Mouse (Mus musculus): ENCODE measurements around the gene Zdhhc4. TPM values are rescaled to one million over a fixed set of nuclear protein-coding genes. Genes with fewer than 3 reads are reported as not detected.
A peak's percentile ranks its signal among the peaks of the same experiment; 100 is the strongest.

Zdhhc4 gene
- polyA plus RNA-seq, 1 experiment from 2014 or later, result 66.5 TPM

DNA sequence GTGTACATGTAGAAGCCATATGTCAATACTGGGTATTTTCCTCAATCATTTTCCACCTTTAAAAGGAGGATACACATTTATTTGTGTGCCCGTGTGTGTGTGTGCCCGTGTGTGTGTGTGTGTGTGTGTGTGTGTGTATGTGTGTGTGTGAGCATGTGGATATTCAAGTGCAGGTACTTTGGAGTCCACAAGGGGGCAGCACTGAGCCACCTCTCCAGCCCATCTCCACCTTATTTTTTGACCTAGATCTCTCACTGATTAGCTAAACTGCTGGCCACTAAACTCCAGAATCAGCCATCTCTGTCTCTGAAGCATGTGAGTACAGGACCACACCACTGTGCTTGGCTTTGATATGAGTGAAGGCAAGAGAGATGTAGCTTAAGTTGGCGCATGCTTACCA lies 34.2 kb downstream of the Zdhhc4 start:
- Histone ChIP-seq H3K9me3 (no peaks in the 10 kb centered on the region), H3K36me3 (peaks cover 7% of the 10 kb centered on the region; the same call in 1 of the 2 replicates), H3K4me3 (replicated peaks) (no peak overlapping the region), H3K4me2 (no peak overlapping the region), H3K27ac (no peak overlapping the region), H3K9ac (no peak overlapping the region), H3K4me1 (0 out of 2 replicates have a peak, but pooled peaks cover 9% of the 10 kb centered on the region), H3K27me3 (replicated peaks) (peaks cover 37% of the 10 kb centered on the region)
- 90% methylated on average over 3 of the region's 3 CpGs for WGBS
- no peak for ATAC-seq (ENCODE audit: insufficient read depth, low FRiP score, low read depth)

DNA sequence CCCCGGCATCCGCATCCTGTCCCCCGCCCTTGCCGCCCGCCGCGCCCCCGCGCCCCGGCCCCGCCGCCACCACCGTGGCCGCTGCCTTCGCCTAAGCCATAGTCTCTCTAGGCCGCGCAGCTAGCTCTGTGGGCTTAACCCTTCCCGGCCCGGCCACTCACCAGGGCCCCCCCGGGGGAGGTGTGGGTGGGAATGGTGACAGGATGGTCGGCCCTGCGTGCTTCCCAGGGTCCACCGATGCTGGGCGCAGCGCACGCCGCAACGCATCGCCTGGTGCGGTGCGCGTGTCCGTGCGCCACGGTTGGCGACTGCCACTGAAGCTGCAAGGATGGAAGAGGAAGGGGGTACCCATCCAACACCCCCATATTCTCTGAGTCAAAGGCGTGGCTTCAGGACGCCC lies 35.7 kb downstream of the Zdhhc4 start, which contains the start of gene Zfp853:
Gene Zfp853, minus strand, starts transcription at position 220 of the 400 bp plus-strand sequence.
- Histone ChIP-seq H3K9ac (peak within 1 kb of the TSS; percentile 12; the same call in 1 of the 2 replicates), H3K36me3 (no peaks in the 10 kb centered on the region)
- WGBS, result 5% methylated on average over 26 of the region's 38 CpGs

DNA sequence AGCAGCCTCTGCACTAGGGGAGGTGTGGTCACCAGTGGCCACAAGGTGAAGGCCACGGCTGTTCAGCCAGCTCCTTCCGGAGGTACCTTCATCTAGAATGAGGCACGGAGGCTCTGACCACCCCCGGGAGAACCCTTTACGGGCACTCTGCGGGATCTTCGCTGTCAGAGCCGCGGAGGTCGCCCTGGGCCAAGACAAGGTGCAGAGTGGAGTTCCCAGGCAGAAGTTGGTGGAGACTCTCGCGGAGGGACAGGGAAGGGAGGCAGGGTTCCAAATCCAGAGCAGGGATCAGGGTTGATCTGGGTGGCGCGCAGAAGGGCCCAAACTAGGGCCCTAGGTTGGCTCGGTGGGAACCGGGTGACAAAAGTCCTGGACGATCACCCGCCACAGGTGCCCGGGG lies 36.2 kb downstream of the Zdhhc4 start:
- H3K4me1 ChIP-seq, result peaks cover 16% of the 10 kb centered on the region; the same call in 1 of the 2 replicates
- ATAC-seq (ENCODE audit: insufficient read depth, low FRiP score, low read depth), result no peak
- peak overlapping the region; percentile 12; the same call in 1 of the 2 replicates for H3K9ac ChIP-seq
- no peaks in the 10 kb centered on the region for H3K36me3 ChIP-seq
- no peak overlapping the region for H3K27ac ChIP-seq
- 2% methylated on average over 19 of the region's 19 CpGs for WGBS
- peak overlapping the region; percentile 91 for H3K4me2 ChIP-seq
- H3K9me3 ChIP-seq, result no peaks in the 10 kb centered on the region
- peaks cover 57% of the 10 kb centered on the region for H3K27me3 ChIP-seq (replicated peaks)
- H3K4me3 ChIP-seq (replicated peaks), result peak overlapping the region; percentile 47

More for the DNA sequence above, 35.7 kb downstream of the Zdhhc4 start, which contains the start of gene Zfp853:
- peaks cover 12% of the 10 kb centered on the region; the same call in 1 of the 2 replicates for H3K4me1 ChIP-seq
- H3K9me3 ChIP-seq, result no peaks in the 10 kb centered on the region
- H3K27ac ChIP-seq, result no peak within 1 kb of the TSS
- ATAC-seq (ENCODE audit: insufficient read depth, low FRiP score, low read depth), result no peak
- peaks cover 52% of the 10 kb centered on the region for H3K27me3 ChIP-seq (replicated peaks)
- peak within 1 kb of the TSS; percentile 47 for H3K4me3 ChIP-seq (replicated peaks)
- H3K4me2 ChIP-seq, result peak within 1 kb of the TSS; percentile 91

DNA sequence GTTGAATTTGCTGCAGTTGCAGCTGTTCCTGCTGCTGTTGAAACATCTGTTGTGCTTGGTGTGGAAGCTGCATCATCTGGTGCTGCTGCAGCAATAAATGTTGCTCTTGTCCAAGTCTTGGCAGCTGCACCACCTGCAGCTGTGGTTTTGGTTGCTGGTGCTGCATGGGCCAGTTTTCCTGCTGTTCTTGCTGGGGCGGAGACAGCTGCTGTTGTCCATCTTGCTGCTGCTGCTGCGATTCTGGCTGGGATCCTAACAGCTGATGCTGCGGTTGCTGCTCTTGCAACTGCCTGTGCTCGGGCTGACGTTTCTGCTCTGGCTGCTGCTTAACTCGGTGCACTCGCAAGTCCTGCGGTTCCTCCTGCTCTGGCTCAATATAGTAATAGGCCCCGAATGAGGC lies 39.8 kb downstream of the Zdhhc4 start:
- ATAC-seq (ENCODE audit: insufficient read depth, low FRiP score, low read depth), result no peak

DNA sequence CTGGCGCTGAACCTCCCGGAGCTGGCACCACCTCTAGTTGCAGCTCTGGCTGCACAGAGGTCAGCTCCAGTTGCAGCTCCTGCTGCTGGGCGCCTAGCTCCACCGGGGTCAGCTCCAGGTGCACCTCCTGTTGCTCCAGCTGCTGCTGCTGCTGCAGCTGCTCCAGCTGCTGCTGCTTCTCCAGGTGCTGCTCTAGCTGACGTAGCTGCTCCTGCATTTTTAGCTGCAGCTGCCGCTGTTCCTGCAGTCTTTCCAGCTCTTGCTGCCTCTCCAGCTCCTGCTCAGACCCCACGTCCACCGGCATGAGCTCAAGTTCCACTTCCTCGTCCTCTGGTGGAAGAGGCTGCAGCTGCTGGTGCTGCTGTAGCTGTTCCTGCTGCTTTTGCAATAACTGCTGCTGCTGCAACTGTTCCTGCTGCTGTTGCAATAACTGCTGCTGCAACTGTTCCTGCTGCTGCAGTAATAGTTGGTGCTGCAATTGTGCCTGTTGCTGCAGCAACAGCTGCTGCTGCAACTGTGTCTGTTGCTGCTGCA lies 40.6 kb downstream of the Zdhhc4 start:
- H3K36me3 ChIP-seq, result no peaks in the 10 kb centered on the region
- H3K27ac ChIP-seq, result no peak overlapping the region
- H3K9me3 ChIP-seq, result no peaks in the 10 kb centered on the region
- no peak overlapping the region for H3K9ac ChIP-seq
- 12% methylated on average over 9 of the region's 9 CpGs for WGBS
- H3K4me3 ChIP-seq (replicated peaks), result peak overlapping the region; percentile 29
- peak overlapping the region; percentile 59 for H3K4me2 ChIP-seq
- H3K4me1 ChIP-seq, result peaks cover 17% of the 10 kb centered on the region
- ATAC-seq (ENCODE audit: insufficient read depth, low FRiP score, low read depth), result no peak
- H3K27me3 ChIP-seq (replicated peaks), result peaks cover 57% of the 10 kb centered on the region

More for the DNA sequence above, 39.8 kb downstream of the Zdhhc4 start:
- no peaks in the 10 kb centered on the region for H3K36me3 ChIP-seq
- WGBS, result 75% methylated on average over 9 of the region's 9 CpGs
- peaks cover 66% of the 10 kb centered on the region for H3K27me3 ChIP-seq (replicated peaks)
- H3K4me1 ChIP-seq, result peaks cover 21% of the 10 kb centered on the region
- H3K4me2 ChIP-seq, result no peak overlapping the region
- no peak overlapping the region for H3K4me3 ChIP-seq (replicated peaks)
- H3K9ac ChIP-seq, result no peak overlapping the region
- H3K9me3 ChIP-seq, result no peaks in the 10 kb centered on the region
- no peak overlapping the region for H3K27ac ChIP-seq

DNA sequence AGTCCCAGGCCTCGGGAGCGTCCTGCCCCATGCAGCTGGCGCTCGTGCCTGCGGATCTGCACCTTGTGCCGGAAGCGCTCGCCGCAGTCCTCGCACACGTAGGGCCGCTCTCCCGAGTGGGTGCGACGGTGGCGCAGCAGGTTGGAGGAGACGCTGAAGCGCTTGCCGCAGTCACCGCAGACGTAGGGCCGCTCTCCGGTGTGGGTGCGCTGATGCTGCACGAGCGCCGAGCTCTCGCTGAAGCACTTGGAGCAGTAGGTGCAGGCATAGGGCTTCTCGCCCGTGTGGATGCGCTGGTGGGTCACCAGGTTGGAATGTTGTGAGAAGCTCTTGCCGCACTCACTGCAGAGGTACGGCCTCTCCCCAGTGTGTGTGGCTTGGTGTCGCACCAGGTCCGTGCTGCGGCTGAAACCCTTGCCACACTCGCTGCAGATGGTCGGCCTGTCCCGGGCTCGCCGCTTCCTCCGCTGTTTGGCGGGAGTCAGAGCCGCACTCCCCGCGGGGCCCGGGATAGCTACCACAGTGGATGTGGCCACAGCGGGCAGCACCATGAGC lies 41.2 kb downstream of the Zdhhc4 start:
- H3K9me3 ChIP-seq, result no peaks in the 10 kb centered on the region
- peak overlapping the region; percentile 29 for H3K4me3 ChIP-seq (replicated peaks)
- peak overlapping the region; percentile 59 for H3K4me2 ChIP-seq
- no peak overlapping the region for H3K9ac ChIP-seq
- H3K36me3 ChIP-seq, result no peaks in the 10 kb centered on the region
- H3K4me1 ChIP-seq, result peaks cover 12% of the 10 kb centered on the region
- no peak overlapping the region for H3K27ac ChIP-seq
- 6% methylated on average over 48 of the region's 48 CpGs for WGBS
- peaks cover 52% of the 10 kb centered on the region for H3K27me3 ChIP-seq (replicated peaks)
- ATAC-seq (ENCODE audit: insufficient read depth, low FRiP score, low read depth), result 0 out of 2 replicates have a peak, but pooled peaks have one; percentile 29

DNA sequence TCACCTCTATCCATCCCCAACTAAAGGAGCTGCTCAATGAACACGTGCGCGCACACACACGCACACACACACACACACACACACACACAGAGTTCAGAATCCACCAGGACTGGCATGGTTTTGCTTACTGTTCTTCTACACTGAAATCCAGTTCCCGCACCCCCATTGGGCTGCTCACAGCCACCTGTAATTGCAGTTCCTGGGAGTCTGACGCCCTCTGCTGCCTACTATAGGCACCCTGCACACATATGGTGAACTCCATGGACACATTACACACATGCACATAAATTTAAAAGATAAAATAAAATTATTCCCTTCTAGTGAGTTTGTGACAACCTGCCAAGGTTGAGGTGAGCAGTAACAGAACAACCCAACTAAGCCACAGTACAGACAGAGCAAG lies 44.3 kb downstream of the Zdhhc4 start:
- Histone ChIP-seq H3K9me3 (no peaks in the 10 kb centered on the region), H3K4me3 (replicated peaks) (no peak overlapping the region), H3K36me3 (no peaks in the 10 kb centered on the region), H3K27me3 (replicated peaks) (peaks cover 31% of the 10 kb centered on the region), H3K9ac (no peak overlapping the region), H3K27ac (no peak overlapping the region), H3K4me2 (no peak overlapping the region), H3K4me1 (peaks cover 12% of the 10 kb centered on the region)
- 53% methylated on average over 6 of the region's 6 CpGs for WGBS
- no peak for ATAC-seq (ENCODE audit: insufficient read depth, low FRiP score, low read depth)

DNA sequence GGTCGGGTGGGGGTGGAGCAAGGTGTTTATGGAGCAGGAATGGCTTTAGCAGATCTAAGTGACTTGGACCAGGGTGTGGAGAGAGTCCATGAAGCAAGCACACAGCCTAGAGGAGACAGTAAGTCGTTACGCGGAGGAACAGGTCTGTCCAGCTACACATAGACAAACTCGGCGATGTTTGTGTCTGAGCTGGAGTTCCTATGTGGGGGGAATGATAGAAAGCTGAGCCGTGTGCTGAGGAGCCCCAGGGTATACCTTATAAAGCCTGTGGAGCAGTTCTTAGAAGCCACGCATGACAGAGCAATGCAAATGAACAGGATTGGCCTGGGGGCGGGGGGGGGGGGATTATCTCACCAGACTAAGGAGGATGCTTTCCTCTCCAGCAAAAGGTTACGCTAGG lies 49.8 kb downstream of the Zdhhc4 start:
- WGBS, result 48% methylated on average over 10 of the region's 10 CpGs
- Histone ChIP-seq H3K27ac (no peak overlapping the region), H3K36me3 (no peaks in the 10 kb centered on the region), H3K4me3 (replicated peaks) (no peak overlapping the region), H3K4me2 (no peak overlapping the region), H3K27me3 (replicated peaks) (peaks cover 13% of the 10 kb centered on the region; the same call in 1 of the 2 replicates), H3K9me3 (no peaks in the 10 kb centered on the region), H3K9ac (no peak overlapping the region), H3K4me1 (no peaks in the 10 kb centered on the region)
- ATAC-seq (ENCODE audit: insufficient read depth, low FRiP score, low read depth), result no peak

DNA sequence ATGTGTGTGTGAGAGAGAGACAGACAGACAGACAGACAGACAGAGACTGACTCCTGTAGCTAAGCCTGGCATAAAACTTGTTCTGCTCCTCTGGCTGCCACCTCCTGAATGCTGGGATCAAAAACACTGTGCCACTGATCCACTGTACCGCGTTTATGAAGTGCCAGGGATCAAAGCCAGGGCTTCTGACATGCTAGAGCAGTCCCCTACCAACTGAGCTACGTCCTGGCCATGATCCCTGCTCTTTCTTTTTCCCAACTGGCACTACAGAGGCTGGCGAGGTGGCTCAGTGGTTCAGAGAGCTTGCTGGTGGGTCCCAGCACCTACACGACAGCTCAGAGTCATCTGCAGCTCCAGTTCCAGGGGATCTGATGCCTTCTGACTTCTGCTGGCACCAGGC lies 53.3 kb downstream of the Zdhhc4 start:
- H3K9me3 ChIP-seq, result no peaks in the 10 kb centered on the region
- H3K27me3 ChIP-seq (replicated peaks), result peaks cover 13% of the 10 kb centered on the region; the same call in 1 of the 2 replicates
- no peak overlapping the region for H3K9ac ChIP-seq
- 46% methylated on average over 5 of the region's 5 CpGs for WGBS
- H3K4me2 ChIP-seq, result no peak overlapping the region
- H3K4me3 ChIP-seq (replicated peaks), result no peak overlapping the region
- H3K4me1 ChIP-seq, result peaks cover under 1% of the 10 kb centered on the region; the same call in 1 of the 2 replicates
- no peak overlapping the region for H3K27ac ChIP-seq
- no peak for ATAC-seq (ENCODE audit: insufficient read depth, low FRiP score, low read depth)
- H3K36me3 ChIP-seq, result no peaks in the 10 kb centered on the region

DNA sequence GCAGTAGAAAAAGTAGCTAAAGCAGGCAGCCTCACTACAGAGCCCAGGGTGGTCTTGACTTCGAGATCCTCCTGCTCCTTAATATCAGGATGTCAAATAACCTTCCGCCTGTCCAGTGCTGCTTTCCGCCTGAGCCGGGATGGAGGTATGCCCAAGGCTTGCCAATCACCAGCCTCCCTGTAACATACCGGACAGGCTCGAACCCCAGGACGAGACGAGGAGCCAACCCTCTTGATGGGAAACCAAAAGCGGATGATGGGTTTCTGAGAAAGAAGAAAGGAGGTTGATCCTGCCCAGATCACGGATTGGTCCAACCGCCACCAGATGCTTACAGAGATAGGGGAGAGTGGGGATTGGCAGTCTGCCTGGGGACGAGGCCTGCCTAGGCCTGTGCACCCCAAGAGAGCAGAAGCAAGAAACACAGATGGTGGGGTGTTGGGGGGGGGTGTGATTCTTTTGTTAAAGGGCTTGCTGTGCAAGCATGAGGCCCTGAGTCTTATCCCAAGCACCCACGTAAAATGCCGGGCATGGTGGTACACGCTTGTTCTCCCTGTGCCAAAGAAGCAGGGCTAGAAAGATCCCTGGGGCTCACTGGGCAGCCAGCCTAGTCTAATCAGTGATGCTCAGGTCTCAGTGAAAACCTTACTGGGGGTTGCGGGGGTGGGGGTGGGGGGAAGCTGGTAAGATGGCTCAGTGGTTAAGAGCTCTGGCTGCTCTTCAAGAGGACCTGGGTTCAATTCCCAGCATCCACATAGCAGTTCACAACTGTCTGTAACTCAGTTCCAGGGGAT lies 56.3 kb downstream of the Zdhhc4 start:
- H3K36me3 ChIP-seq, result no peaks in the 10 kb centered on the region
- H3K27me3 ChIP-seq (replicated peaks), result peaks cover 12% of the 10 kb centered on the region; the same call in 1 of the 2 replicates
- H3K4me1 ChIP-seq, result peaks cover 14% of the 10 kb centered on the region
- ATAC-seq (ENCODE audit: insufficient read depth, low FRiP score, low read depth), result no peak
- no peak overlapping the region for H3K4me3 ChIP-seq (replicated peaks)
- H3K9ac ChIP-seq, result no peak overlapping the region
- no peak overlapping the region for H3K4me2 ChIP-seq
- H3K27ac ChIP-seq, result no peak overlapping the region
- WGBS, result 86% methylated on average over 16 of the region's 16 CpGs
- no peaks in the 10 kb centered on the region for H3K9me3 ChIP-seq

DNA sequence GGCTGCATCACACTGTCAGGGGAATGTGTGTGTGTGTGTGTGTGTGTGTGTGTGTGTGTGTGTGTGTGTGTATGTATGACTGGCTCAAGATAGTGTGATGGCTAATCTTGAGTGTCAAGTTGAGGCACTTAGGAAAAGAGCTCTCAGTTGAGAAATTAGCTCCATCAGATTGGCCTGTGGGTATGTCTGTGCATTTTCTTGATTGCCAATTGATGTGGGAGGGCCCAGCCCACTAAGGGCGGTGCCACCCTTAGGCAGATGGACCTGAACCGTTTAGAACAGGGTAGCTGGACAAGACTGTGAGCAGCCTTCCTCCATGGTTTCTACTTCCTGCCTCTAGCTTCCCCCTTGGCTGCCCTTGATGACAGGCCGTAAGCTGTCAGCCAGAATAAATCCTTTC lies 56.9 kb downstream of the Zdhhc4 start:
- Histone ChIP-seq H3K9ac (no peak overlapping the region), H3K36me3 (no peaks in the 10 kb centered on the region), H3K27me3 (replicated peaks) (peaks cover 8% of the 10 kb centered on the region; the same call in 1 of the 2 replicates), H3K4me1 (peaks cover 14% of the 10 kb centered on the region), H3K4me3 (replicated peaks) (no peak overlapping the region), H3K9me3 (no peaks in the 10 kb centered on the region), H3K4me2 (no peak overlapping the region), H3K27ac (no peak overlapping the region)
- ATAC-seq (ENCODE audit: insufficient read depth, low FRiP score, low read depth), result no peak
- WGBS, result 65% methylated on average over 3 of the region's 3 CpGs

DNA sequence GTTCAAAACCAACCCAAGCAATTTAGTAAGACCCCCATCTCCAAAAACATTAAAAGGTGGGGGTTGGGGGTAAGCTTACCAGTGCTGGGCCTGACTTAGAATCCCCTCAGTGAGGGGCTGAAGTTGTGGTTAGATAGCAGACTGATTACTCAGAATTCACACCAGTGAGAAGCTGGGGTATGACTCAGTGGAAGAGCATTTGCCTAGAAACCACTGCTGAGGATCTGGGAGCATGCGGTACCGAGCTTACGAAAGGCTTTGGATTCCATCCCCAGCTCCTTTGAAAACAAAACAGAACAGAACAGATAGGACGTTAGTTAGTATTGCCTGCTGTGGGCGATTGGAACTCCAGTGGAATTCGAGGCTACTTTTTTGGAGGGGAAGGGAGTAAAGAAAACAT lies 57.4 kb downstream of the Zdhhc4 start:
- Histone ChIP-seq H3K27ac (no peak overlapping the region), H3K9ac (no peak overlapping the region), H3K27me3 (replicated peaks) (peaks cover 8% of the 10 kb centered on the region; the same call in 1 of the 2 replicates), H3K4me3 (replicated peaks) (no peak overlapping the region), H3K9me3 (no peaks in the 10 kb centered on the region), H3K4me1 (peaks cover 14% of the 10 kb centered on the region), H3K4me2 (no peak overlapping the region), H3K36me3 (no peaks in the 10 kb centered on the region)
- ATAC-seq (ENCODE audit: insufficient read depth, low FRiP score, low read depth), result no peak
- 86% methylated on average over 6 of the region's 6 CpGs for WGBS

Data from stomach, embryonic 15.5 days (tissue).